Comparison of ENCODE assay signal across 24 mouse cellular contexts in the genomic region with DNA sequence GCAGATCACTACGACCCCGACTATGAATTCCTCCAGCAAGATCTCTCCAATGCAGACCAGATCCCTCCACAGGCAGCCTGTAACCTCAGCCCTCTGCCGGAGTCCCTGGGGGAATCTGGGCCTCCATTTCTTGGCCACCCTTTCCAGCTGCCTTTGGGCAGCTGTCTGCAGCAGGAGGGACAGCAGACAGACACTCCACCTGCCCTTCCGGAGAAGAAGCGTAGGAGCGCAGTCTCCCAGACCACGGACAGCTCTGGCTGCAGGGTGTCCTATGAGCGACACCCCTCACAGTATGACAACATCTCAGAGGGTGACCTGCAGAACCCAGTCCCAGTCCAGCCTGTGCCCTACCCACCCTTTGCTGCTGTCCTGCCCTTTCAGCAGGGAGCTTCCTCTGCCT. TPM values are rescaled to one million over a fixed set of nuclear protein-coding genes. Genes with fewer than 3 reads are reported as not detected.
"Had no signal": no experiment of that assay in that cellular context is flagged by ENCODE, and none has a peak within 500 bp of the region (broad histone marks: within the 10 kb centered on the region; RNA-seq: fewer than 3 reads in every experiment).

No protein-coding gene starts in this region.

- H3K4me3 ChIP-seq: liver, embryonic 15.5 days; lung, embryonic 15.5 days; megakaryocyte, embryonic 14.5 days; midbrain, embryonic 13.5 days; neural tube, embryonic 12.5 days; stomach, embryonic 15.5 days had no signal

- DNase-seq: liver, postnatal 0 days; lung, adult 2 months; lung, postnatal 14 days; lung, postnatal 36 days; right cerebral cortex, postnatal 14 days; thymus, adult 18-20 months; thymus, postnatal 14 days; thymus, postnatal 36 days had no signal

- H3K27ac ChIP-seq: liver, embryonic 15.5 days; lung, embryonic 15.5 days; macrophage; midbrain, embryonic 13.5 days; neural tube, embryonic 12.5 days; stomach, embryonic 15.5 days; stomach, postnatal 0 days had no signal

- H3K4me1 ChIP-seq: lung, embryonic 15.5 days; midbrain, embryonic 13.5 days; stomach, embryonic 15.5 days had no signal

RNA-seq across cellular contexts. Expression of a gene that starts 49.3 kb away (rescaled TPM):
- total RNA-seq: megakaryocyte progenitor cell, adult 5-6 weeks; neutrophil, adult 5-6 weeks had no signal
- polyA plus RNA-seq: macrophage; midbrain, embryonic 11.5 days; neural tube, embryonic 12.5 days; thymus, postnatal 0 days had no signal

RNA-seq across cellular contexts. Expression of a gene that starts 56.9 kb away (rescaled TPM):
- total RNA-seq: megakaryocyte progenitor cell, adult 5-6 weeks had no signal
- polyA plus RNA-seq: liver, embryonic 15.5 days; liver, postnatal 0 days; lung, adult 2 months; lung, embryonic 15.5 days; lung, postnatal 0 days; macrophage; midbrain, embryonic 11.5 days; midbrain, embryonic 16.5 days; neural tube, embryonic 14.5 days; spleen, adult 2 months; stomach, embryonic 15.5 days; thymus, postnatal 0 days had no signal
